Mouse (Mus musculus) midbrain, embryonic 14.5 days (tissue): ENCODE measurements around the gene Smyd3. TPM values are rescaled to one million over a fixed set of nuclear protein-coding genes. Genes with fewer than 3 reads are reported as not detected.
A peak's percentile ranks its signal among the peaks of the same experiment; 100 is the strongest.

Experiments used
- ATAC-seq: fragments of 200-750 bp; cut with Nextera tagmentation; 2 replicates; pipeline ENCODE4 v1.8.0; 2017; ENCODE audit warnings: moderate number of reproducible peaks, moderate library complexity; ENCODE audit not compliant: low FRiP score, low TSS enrichment
- DNase-seq: peaks from one replicate; pipeline ENCODE4 v3.0.0-alpha.2; 2015
- H3K27ac ChIP-seq: fragments of 300-500 bp; sonication (generic); replicated peaks from 2 replicates; pipeline ENCODE4 v1.5.1; 2014; ENCODE audit warnings: mild to moderate bottlenecking, low read depth, low read length, moderate library complexity
- H3K27me3 ChIP-seq: fragments of 300-500 bp; sonication (generic); 2 replicates; pipeline ENCODE4 v1.6.1; 2014; ENCODE audit warnings: low read length, control low read depth, mixed read lengths; ENCODE audit not compliant: control insufficient read depth, insufficient read depth
- H3K36me3 ChIP-seq: fragments of 300-500 bp; sonication (generic); 2 replicates; pipeline ENCODE4 v1.6.1; 2014; ENCODE audit warnings: low read length, control low read depth; ENCODE audit not compliant: control insufficient read depth, insufficient read depth
- H3K4me1 ChIP-seq: fragments of 300-500 bp; sonication (generic); 2 replicates; pipeline ENCODE4 v1.6.1; 2014; ENCODE audit warnings: mild to moderate bottlenecking, antibody characterized with exemption, low read length, control low read depth; ENCODE audit not compliant: control insufficient read depth, insufficient read depth
- H3K4me2 ChIP-seq: fragments of 300-500 bp; sonication (generic); 2 replicates; pipeline ENCODE4 v1.6.1; 2014; ENCODE audit warnings: mild to moderate bottlenecking, low read length, moderate library complexity
- H3K4me3 ChIP-seq: fragments of 300-500 bp; sonication (generic); replicated peaks from 2 replicates; pipeline ENCODE4 v1.5.1; 2014; ENCODE audit warnings: low read depth, low read length
- H3K9ac ChIP-seq: fragments of 300-500 bp; sonication (generic); replicated peaks from 2 replicates; pipeline ENCODE4 v1.6.1; 2014; ENCODE audit warnings: mild to moderate bottlenecking, low read length, moderate library complexity
- H3K9me3 ChIP-seq: fragments of 300-500 bp; sonication (generic); 2 replicates; pipeline ENCODE4 v1.6.1; 2016; ENCODE audit warnings: low read length, control low read depth, mixed read lengths; ENCODE audit not compliant: control insufficient read depth
- WGBS: fragments of 180-500 bp; shearing (Covaris S2); extraction: QIAGEN DNeasy Blood & Tissue Kit; methylation state at CpG from one replicate; pipeline ENCODE4 v1.1.7; 2014; 5-methylcytosine and 5-hydroxymethylcytosine counted together
- polyA plus RNA-seq: library from polyadenylated mRNA; unstranded; fragments of >200 nt; fragmentation: Nextera tagmentation; extraction: Ambion mirVana; gene quantifications from 2 replicates; pipeline ENCODE4 v1.2.1, GENCODE M21; 2014

Smyd3 gene
- polyA plus RNA-seq, 1 experiment from 2014 or later, result 21.5 TPM

DNA sequence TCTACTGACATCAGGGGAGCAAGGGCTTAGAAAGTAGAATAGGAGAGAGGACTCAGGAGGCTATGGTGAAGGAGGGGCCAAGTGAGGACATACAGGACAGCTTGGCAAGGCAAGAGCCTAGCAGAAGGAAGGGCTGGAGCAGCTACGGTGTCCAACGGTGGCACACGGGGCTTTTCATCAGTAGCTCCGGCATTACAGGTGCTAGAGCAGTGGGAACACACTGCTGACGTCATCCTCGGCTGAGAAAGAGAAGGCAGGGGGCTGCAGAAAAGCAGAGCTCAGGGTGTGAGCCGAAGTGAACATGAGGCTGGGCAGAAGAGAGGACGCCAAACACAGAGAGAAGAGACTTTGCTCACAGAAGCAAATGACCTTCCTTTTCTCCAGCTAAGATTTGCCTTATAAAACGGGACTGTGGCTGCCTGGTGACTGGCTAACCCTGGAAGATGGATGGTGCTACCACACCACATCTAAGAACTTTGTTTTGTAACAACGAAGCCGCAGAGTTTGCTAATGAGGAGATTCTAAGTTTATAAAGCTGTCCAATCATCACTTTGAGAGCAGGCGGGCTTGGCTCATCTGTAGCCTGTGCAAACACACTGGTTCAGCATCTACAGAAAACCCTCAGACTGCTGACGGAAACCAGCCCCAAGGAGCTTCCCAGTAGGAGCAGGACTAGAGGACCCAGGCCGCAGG, 453.1 kb downstream of the Smyd3 start:
- 83% methylated on average over 14 of the region's 14 CpGs for WGBS
- H3K4me3 ChIP-seq, result no peak overlapping the region
- DNase-seq (no peak), ATAC-seq (no peak)
- H3K27ac ChIP-seq, result no peak overlapping the region
- no peaks in the 10 kb centered on the region for H3K27me3 ChIP-seq
- no peak overlapping the region for H3K9ac ChIP-seq
- H3K9me3 ChIP-seq, result no peaks in the 10 kb centered on the region
- peaks cover 28% of the 10 kb centered on the region for H3K4me1 ChIP-seq
- H3K36me3 ChIP-seq, result no peaks in the 10 kb centered on the region
- no peak overlapping the region for H3K4me2 ChIP-seq

DNA sequence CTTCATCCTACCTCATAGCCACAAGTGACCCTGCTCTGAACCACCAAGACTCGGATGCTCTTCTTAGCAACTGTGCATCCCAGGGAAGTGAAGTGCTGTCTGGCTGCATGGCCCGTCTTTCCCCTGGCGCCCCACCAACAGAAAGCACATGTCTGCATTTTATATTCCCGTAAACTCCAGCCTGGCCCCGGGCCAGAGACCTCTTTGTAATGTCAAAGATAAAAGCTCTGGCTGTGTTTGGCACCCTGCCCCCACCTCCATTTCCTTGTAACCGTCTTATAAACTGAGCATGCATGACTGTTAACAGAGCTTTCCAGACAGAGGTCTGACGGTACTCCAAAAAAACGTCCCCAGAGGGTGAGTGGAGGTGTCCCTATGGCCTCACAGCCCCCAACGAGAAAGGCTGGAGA, 456.1 kb downstream of the Smyd3 start:
- Histone ChIP-seq H3K4me1 (peaks cover 28% of the 10 kb centered on the region), H3K4me3 (no peak overlapping the region), H3K36me3 (no peaks in the 10 kb centered on the region), H3K27me3 (no peaks in the 10 kb centered on the region), H3K9ac (no peak overlapping the region), H3K4me2 (no peak overlapping the region), H3K9me3 (no peaks in the 10 kb centered on the region), H3K27ac (no peak overlapping the region)
- WGBS, result 22% methylated on average over 9 of the region's 9 CpGs
- ATAC-seq (peak; percentile 58; the same call in 1 of the 2 replicates), DNase-seq (peak; percentile 85)

DNA sequence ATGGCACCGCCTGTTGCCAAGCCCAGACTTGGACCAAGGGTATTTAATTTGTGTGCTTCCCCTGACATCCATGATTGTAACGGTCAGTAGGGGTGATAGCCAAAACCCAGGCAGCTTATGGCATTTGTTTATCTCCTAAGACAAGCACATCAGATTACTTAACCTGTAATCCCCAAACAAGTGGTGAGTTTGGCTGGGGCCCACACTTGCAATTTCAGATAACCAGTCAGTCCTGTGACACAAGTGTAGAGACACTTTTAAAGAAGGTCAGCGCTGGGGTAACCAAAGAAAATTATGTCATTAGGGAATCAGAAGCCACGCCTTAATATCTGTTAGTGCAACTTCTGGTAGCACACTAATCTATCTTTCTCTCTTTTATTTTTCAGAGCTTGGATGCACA, 456.8 kb downstream of the Smyd3 start:
- peaks cover 28% of the 10 kb centered on the region for H3K4me1 ChIP-seq
- WGBS, result 75% methylated on average over 4 of the region's 4 CpGs
- no peaks in the 10 kb centered on the region for H3K36me3 ChIP-seq
- H3K9ac ChIP-seq, result no peak overlapping the region
- H3K4me2 ChIP-seq, result no peak overlapping the region
- no peak overlapping the region for H3K4me3 ChIP-seq
- H3K27ac ChIP-seq, result 0 out of 2 replicates have a peak overlapping the region, but pooled peaks have one; percentile 15
- ATAC-seq (no peak), DNase-seq (no peak)
- H3K9me3 ChIP-seq, result no peaks in the 10 kb centered on the region
- no peaks in the 10 kb centered on the region for H3K27me3 ChIP-seq

DNA sequence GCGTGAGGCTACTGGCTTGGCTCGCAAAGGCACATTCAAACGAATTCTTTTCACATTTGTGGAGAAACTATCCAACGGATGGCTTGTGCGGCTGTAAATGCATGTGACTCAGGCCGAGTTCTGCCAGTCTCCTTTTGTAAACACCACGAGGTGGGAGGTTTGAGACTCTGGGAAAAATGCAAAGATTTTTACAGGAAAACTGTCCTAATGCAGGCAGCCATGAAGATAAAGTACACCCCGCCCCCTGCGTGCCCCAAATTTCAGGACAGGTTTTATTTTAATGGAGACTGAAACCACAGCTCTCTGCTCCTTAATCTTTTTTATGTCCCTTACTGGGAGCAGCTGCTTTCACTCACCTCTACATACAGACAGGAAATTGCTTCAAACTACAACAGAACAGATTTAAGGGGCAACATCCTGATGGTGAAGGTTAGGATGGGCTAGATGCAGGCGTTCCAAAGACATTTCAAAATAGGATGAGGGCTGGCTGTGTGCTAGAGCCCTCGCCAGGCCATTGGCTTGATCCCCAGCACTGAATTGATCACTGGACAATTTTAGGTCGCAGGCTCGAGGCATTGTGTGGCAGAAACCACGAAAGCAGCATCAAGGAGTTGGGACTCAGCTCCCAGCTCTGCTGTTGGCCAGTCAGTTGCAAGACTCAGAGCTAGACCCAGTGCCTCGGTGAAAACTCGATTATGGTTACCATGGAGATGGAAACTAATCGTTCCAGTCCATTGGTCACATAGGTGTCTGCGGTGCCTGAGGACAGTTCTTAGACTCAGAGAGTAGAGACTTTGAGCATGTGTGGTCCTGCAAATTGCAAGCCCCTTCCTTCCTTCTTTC, 457.5 kb downstream of the Smyd3 start:
- DNase-seq (peak; percentile 68), ATAC-seq (no peak)
- Histone ChIP-seq H3K4me2 (no peak overlapping the region), H3K4me3 (no peak overlapping the region), H3K27ac (peak overlapping the region; percentile 33; the same call in 1 of the 2 replicates), H3K9me3 (no peaks in the 10 kb centered on the region), H3K4me1 (peaks cover 25% of the 10 kb centered on the region), H3K36me3 (no peaks in the 10 kb centered on the region), H3K9ac (no peak overlapping the region), H3K27me3 (no peaks in the 10 kb centered on the region)
- 52% methylated on average over 18 of the region's 18 CpGs for WGBS

DNA sequence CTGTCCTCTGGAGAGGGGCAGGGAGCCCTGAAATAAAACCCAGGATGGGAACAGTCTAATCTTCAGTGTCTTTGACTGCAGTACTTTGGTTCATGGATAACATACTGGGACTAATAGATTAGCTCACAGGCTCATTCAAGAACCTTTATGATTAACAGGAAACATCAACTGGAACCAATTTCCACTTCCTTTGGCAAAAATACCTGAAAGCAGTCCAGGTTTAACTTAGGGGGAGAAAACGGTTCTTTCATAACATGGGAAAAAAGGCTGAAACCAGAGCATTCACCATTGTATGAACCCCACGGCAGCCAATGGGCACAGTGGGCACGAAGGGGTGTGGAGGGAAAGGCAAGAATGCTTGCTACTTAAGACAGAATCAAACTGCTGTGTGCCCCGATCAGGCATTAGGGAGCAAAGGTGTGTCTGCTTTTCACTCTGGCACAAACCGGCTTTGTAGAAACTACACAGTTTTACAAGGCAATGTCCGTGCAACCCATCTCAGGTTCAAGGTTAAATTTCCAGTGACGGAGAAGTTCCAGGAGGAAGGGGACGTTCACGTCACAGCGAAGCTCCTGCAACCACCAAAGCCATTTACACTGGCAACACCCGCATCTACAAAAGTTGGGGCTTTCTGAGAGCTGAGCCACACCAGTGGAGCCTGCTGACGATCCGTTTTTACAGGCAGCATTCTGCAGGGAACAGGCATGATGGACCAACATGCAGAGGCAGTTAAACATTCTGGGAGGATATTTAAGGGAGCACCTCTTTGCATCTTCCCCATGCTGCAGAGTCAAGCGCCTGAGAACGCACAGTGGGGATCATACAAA, 458.3 kb downstream of the Smyd3 start:
- H3K36me3 ChIP-seq, result no peaks in the 10 kb centered on the region
- H3K4me1 ChIP-seq, result peaks cover 22% of the 10 kb centered on the region
- no peaks in the 10 kb centered on the region for H3K27me3 ChIP-seq
- ATAC-seq, result no peak
- H3K9ac ChIP-seq, result no peak overlapping the region
- H3K4me2 ChIP-seq, result no peak overlapping the region
- 90% methylated on average over 15 of the region's 15 CpGs for WGBS
- no peak for DNase-seq
- H3K4me3 ChIP-seq, result no peak overlapping the region
- no peak overlapping the region for H3K27ac ChIP-seq
- no peaks in the 10 kb centered on the region for H3K9me3 ChIP-seq

DNA sequence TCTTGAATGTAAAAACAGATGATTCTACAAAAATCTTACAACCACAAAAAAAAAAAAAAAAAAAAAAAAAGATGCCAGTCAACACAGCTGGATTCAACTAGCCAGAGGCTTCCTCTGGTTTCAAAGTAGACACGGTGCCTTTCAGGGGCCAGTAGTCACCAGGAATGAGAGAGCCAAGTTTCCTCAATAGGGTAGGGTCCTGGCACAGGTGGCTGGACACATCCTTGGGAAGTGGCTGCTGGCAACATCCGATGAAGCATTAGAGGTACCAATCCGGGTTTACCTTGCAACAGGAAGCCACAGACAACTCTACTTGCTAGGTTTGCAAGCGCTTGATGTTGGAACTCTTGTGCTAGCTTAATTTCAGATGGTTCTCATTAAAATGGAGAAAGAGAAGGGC, 459.2 kb downstream of the Smyd3 start:
- Histone ChIP-seq H3K4me1 (peaks cover 22% of the 10 kb centered on the region), H3K9me3 (no peaks in the 10 kb centered on the region), H3K9ac (no peak overlapping the region), H3K27me3 (no peaks in the 10 kb centered on the region), H3K4me2 (no peak overlapping the region), H3K4me3 (no peak overlapping the region), H3K36me3 (no peaks in the 10 kb centered on the region), H3K27ac (no peak overlapping the region)
- DNase-seq (no peak), ATAC-seq (no peak)
- WGBS, result 79% methylated on average over 4 of the region's 4 CpGs

DNA sequence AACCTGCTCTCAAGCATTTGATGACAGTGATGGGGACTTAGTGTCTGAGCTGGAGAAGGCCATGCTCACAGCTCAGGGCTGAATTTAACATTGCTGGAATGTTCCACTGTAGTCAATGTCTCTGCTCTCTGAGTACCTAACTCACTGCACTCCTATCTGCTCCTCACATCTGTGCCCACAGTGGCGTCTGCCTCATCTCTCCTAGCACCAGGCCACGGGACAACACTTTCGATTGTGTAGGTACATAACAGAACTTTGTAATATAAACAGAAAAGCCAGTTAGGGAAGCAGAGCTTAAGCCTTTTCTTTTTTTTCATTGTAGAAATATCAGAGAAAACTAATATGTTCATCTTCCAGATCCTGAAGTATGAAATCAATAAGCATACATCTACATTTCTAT, 462.1 kb downstream of the Smyd3 start:
- Histone ChIP-seq H3K9ac (no peak overlapping the region), H3K4me2 (no peak overlapping the region), H3K4me3 (no peak overlapping the region), H3K4me1 (peaks cover 8% of the 10 kb centered on the region), H3K9me3 (no peaks in the 10 kb centered on the region), H3K36me3 (no peaks in the 10 kb centered on the region), H3K27ac (no peak overlapping the region), H3K27me3 (no peaks in the 10 kb centered on the region)
- no peak for DNase-seq
- no peak for ATAC-seq
- WGBS, result 80% methylated on average over 3 of the region's 3 CpGs

DNA sequence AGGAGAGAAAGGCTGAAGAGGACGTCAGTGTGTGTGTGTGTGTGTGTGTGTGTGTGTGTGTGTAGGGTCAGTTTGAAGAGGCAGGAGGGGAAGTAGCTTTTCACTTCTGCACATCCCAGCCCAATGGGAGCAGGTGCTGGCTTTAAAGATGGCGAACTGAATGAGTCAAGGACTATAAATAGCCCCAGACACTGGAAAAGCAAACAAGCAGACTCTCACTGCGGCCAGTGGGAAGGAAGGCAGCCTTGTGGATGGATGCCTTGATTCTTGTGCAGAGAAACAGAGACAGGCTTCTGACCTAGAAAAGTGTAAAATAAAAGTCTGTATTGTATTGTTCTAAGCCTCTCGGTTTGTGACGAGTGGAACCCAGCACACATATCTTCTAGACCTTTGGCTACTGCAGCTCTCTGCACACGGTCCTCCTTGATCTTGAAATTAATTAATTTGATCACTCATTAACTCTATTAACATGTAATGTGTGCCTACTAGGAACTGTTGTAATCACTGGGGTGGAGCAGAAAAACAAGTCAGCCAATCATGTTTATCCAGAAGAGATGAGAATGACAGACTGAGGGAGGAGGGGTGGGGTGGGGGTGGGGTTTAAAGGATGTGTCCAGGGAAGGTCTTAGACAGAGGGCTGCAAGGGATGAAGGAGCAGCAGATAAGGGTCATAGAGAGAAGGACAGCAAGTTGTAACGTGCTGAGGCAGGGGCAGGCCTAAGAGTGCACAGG, 463.3 kb downstream of the Smyd3 start:
- no peaks in the 10 kb centered on the region for H3K4me1 ChIP-seq
- ATAC-seq (no peak), DNase-seq (no peak)
- no peak overlapping the region for H3K27ac ChIP-seq
- H3K9me3 ChIP-seq, result no peaks in the 10 kb centered on the region
- WGBS, result 73% methylated on average over 7 of the region's 7 CpGs
- no peak overlapping the region for H3K4me2 ChIP-seq
- no peaks in the 10 kb centered on the region for H3K27me3 ChIP-seq
- H3K36me3 ChIP-seq, result no peaks in the 10 kb centered on the region
- no peak overlapping the region for H3K9ac ChIP-seq
- no peak overlapping the region for H3K4me3 ChIP-seq
